Mouse (Mus musculus) gastrocnemius, adult 2 months (tissue): ENCODE measurements around the gene Celsr1. TPM values are rescaled to one million over a fixed set of nuclear protein-coding genes. Genes with fewer than 3 reads are reported as not detected.

Source experiments
- DNase-seq: peaks from one replicate; pipeline ENCODE4 v3.0.0; 2022
- H3K27ac ChIP-seq: fragments of 200-600 bp; 2 replicates; pipeline ENCODE4 v1.8.1; 2022; ENCODE audit warnings: mild to moderate bottlenecking
- H3K4me3 ChIP-seq: fragments of 200-600 bp; 2 replicates; pipeline ENCODE4 v1.8.1; 2022; ENCODE audit warnings: mild to moderate bottlenecking, moderate library complexity
- CTCF ChIP-seq: fragments of 200-600 bp; IDR thresholded peaks from 2 replicates; pipeline ENCODE4 v1.8.1; 2022; ENCODE audit warnings: antibody characterized with exemption, mild to moderate bottlenecking, moderate library complexity
- intact Hi-C: fragments of 180-260 bp; cut with DNase I; formaldehyde crosslinking; loops from one replicate; pipeline ENCODE4 v1.15.1; 2025
- total RNA-seq, 2 experiments: library from RNA; stranded (reverse); gene quantifications; 2 replicates each; pipeline ENCODE4 v1.2.3; 2021

Gene Celsr1
- total RNA-seq, 2 experiments from 2014 or later: 0.13 to 0.28 TPM

DNA sequence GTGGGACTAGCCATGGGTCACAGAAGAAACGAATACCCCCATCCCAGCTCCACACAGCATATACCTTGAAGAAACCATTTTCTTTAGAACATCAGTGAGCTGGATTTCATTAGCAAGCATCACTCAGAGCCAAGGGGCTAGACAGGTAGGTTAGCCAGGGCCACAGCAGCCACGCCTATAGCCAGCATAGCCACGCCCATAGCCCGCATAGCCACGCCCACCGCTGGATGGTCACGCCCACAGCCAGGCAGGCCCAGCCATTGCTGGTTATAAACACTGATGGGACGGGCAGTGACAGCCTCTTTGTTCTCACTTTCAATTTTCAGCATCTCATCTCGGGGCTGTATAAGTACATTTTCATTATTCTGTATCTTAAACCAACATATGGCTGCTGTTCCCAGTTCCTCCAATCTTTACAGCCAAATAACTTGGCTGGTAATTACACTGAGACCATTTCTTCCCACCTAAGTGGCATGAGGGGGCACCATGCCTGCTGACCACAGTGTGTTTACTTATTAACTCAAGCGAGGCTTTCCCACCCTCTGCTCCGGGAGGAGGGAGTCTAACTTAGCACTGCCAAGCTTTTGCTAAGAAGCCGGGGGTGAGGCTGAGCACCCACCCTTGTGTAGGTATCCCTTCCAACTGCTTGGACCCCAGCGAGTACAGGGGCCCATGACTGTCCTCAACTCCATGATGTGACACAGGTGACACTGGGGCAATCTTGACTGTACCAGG, 37.4 kb downstream of the Celsr1 start:
- DNase-seq: no peak
- no peak overlapping the region for H3K4me3 ChIP-seq
- H3K27ac ChIP-seq: no peak overlapping the region
- TF ChIP-seq CTCF: no peak
- intact Hi-C loops: no loop called here

DNA sequence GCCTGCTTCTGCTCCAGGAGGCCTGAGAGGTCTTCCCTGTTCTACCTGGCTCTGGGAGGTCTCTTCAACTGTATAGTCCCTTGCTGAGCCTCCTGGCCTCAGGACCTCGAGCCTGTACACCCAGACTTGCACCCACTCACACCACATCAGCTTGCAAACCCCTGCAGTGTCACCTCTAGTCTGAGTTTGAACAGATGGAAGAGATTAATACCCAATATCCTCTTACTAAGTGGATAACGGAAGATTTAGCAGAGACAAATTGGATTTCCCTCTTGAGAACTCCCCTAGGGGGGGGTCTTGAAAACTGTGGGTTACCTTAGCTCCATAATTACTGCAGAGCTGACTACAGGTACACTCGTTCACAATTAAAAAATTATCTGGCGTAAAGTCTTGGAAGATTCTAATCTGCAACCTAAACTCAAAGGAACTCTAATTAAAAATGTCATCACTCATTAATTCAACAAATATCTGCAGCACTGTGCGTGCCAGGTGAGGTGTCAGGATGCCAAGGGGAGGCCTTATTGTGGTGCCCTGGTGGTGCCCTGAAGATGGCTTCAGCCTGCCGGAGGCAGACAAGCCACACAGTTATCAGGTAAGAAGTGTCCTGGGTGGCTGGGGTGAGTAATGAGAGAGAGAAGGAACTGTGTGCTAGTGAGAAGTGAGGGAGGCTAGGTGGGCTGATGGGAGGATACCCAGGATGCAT, 38.5 kb downstream of the Celsr1 start:
- intact Hi-C loops: no loop called here
- no peak overlapping the region for H3K27ac ChIP-seq

DNA sequence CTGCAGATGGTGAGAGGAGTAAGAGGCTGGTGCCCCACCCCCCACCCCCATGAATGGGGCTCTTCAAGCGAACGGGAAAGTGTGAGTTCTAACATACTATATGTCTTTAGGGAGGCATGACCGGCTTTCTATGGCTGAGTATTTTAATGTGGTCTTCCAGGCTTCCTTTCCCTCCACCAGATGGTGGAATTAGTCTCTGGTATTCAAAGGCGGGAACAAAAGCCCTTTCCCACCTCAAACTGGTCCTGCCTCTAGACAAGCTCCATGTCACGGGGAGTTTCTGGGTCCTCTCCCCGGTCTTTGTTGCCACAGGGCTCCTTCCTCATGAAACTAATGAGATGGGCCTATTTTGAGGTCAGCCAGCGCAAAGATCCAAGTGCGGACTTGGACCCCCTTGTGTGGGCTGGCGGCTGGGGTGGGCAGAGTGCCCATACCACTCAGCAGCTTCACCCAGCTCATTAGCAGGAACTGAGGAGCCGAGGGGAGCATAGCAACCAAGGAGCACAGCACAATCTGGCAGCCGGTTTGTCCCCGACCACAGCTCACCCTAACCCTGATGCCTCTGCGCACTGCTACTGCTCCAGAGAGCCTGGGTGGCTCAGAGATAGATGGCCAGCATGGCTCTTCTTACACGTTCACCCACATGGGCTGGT, 39.5 kb downstream of the Celsr1 start:
- no peak for TF ChIP-seq CTCF
- Histone ChIP-seq H3K4me3 (no peak overlapping the region), H3K27ac (no peak overlapping the region)
- DNase-seq: no peak
- intact Hi-C loops: no loop called here

More for the DNA sequence above, 38.5 kb downstream of the Celsr1 start:
- no peak for TF ChIP-seq CTCF
- DNase-seq: no peak
- no peak overlapping the region for H3K4me3 ChIP-seq

DNA sequence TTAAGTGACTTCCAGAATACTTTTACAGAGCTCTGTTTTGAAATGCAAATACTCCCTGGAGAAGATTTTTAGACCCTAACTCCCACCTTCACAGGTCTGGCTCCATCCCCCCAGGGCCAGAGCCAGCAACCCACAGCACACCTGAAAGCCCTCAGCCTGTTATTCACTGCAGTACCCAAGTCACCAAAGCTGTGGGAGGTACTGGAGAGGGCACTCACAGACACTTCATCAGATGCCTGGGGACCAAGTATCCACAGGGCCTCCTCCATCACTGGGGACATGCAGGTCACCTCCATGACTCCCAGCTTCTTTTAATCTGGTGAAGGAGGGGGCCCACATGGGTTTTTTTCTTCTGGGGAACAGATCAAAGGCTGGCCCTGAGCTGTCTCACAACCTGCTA, 40.2 kb downstream of the Celsr1 start:
- H3K27ac ChIP-seq: no peak overlapping the region
- TF ChIP-seq CTCF: no peak
- DNase-seq: no peak
- H3K4me3 ChIP-seq: no peak overlapping the region
- intact Hi-C loops: no loop called here

DNA sequence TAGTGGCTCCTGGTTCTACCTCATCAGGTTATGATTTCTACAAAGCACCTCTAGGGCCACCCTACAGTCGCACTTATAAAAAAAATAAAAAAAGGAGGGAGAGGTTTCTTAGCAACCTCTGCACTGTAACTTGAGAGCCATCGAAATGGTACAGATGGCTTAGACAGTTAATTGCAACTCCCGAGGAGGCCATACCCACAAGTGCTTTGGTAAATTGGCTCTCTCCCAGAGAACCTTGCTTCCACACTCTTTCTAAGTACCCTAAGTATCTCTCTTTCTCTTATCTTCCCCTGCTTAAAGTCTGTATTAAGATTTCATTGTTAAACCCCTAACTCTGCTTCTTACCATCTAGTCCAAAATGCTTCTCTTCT, 41.5 kb downstream of the Celsr1 start:
- no peak for TF ChIP-seq CTCF
- DNase-seq: no peak
- intact Hi-C loops: no loop called here
- H3K27ac ChIP-seq: no peak overlapping the region
- no peak overlapping the region for H3K4me3 ChIP-seq

DNA sequence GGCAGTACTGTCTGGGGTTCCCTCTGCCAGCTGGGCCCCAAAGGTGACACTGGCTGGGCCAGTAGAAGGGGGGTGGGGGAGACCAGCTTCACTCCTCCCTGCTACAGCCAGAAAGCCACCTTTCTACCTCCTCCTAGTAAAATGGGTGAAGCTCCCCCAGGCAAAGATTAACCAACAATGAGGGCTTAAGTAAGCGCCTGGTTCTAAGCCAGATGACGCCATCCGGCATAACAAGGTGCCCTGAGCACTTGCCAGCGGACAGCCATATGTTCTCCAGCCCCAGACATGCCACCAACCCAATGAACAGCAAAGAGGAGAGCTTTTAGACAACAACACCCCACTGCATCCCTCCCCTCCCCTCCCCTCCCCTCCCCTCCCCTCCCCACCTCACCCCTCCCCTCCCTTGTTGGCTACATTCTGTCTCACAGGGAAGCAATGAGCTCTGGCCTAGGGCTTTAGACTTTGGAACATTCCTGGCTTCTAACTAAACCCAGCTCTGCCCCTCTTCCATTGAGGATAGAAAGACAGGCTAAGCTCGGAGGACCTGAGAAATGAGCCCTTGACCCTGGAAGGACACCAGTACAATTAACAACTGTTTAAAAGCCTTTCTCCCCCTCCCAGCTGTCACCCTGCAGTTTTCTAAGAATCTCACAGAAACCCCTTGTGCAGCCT, 42.0 kb downstream of the Celsr1 start:
- DNase-seq: no peak
- no peak for TF ChIP-seq CTCF
- H3K27ac ChIP-seq: no peak overlapping the region
- no peak overlapping the region for H3K4me3 ChIP-seq
- intact Hi-C loops: no loop called here

DNA sequence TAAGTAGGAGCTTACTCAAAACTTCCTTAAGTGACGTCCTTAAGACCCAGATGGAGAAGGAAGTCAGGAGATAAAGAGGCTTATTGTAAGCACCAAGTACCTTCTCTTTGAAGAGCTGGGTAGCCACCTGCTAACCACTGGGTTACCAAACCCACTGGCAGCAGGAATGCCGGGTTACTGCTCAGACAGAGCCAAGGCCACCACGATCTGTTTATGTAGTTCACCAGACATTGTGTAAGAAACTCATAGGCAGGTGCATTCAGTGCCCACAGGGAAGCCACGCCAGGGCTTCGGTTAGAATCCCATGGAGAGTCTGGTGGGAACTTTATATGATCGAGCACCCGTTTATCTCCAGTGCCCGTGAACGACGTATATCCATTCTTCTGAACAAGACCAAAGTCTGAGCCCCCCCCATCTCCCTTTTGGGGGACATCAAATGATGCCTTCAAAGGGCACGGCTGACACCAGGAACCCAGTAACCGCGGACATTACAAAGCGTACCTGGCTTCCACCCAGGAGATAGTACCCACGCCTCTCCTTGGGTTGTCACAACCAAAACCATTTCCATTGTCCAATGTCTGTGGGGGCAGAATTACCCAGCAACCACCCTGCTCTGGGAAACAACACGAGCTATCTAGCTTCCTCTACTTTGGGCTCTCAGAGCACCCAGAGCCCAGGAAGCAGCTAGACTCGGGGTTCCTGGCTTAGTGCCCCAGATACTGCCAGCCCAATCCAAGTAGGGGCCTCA, 42.7 kb downstream of the Celsr1 start:
- intact Hi-C loops: no loop called here
- TF ChIP-seq CTCF: no peak
- DNase-seq: no peak
- Histone ChIP-seq H3K4me3 (no peak overlapping the region), H3K27ac (no peak overlapping the region)

DNA sequence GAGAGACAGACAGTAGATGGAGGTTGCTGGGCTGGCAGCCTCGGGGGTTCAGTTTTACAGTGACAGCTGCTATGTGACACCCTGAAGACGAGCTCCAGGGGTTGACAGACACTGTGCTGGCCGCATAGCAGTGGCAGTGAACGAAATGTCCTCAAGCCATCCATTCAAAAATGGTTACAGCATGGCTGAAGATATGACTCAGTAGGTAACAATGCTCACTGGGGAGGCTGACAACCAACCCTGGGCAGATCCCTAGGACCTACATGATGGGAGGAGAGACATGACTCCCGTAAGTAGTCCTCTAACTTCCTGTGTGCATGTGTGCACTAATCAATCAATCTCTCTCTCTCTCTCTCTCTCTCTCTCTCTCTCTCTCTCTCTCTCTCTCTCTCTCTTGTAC, 45.7 kb downstream of the Celsr1 start:
- Histone ChIP-seq H3K4me3 (no peak overlapping the region), H3K27ac (no peak overlapping the region)
- intact Hi-C loops: no loop called here
- no peak for TF ChIP-seq CTCF
- DNase-seq: no peak

DNA sequence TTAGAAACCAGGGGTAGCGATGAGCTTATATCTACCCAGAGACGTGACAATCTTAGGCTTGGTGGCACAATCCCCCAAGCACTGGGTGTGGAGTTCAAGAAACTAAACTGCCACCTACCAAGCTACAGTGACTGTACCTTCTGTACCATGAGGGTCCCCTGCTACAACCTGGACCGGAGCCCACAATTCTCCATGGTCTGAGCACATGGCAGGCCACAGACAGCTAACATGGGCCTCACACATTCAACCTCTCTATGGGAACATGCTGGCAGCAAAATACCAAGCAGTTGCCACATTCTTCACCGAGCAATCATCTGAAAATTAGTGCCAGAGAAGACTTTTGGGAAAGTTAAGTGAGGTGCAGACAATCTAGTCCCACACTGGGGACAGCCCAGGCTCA, 47.4 kb downstream of the Celsr1 start:
- no peak for DNase-seq
- no peak overlapping the region for H3K4me3 ChIP-seq
- no peak overlapping the region for H3K27ac ChIP-seq
- no peak for TF ChIP-seq CTCF
- intact Hi-C loops: no loop called here

DNA sequence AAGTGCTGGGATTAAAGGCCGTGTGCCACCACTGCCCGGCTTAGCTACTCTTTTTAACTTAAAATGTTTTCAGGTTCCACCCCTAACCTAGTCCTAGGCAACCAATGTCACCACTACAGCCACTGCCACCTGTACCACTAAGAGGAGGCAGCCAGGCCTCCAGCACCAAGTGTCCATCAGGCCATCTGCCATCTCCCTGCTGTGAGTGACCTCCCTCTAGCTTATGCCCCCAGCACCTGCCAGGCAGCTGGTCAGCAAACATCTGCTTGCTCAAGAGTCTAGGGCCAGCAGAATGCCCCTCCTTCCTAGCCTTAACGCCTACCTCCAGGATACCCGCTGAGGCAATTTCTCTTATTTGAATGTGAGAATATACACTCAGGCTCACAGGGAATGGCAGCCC, 48.0 kb downstream of the Celsr1 start:
- Histone ChIP-seq H3K4me3 (no peak overlapping the region), H3K27ac (no peak overlapping the region)
- intact Hi-C loops: no loop called here
- TF ChIP-seq CTCF: no peak
- DNase-seq: no peak

DNA sequence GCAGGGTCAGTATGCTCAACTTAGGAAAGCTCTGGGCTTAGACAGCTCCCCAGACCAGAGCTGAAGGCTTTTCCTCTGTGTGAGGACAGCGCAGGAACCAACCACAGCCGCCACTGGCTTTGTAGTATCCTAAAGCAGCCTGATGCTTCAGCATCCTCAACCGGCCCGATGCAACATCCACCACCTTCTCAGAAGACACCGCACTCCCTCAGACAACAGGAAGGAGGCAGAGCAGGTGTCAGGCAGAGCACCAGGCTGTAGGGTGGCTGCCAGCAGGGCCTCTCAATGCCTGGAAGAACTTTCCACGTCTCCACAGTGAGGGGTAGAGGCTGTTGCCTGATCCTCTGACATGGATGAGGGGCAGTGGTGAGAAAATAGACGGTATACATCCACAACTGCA, 50.4 kb downstream of the Celsr1 start:
- H3K27ac ChIP-seq: no peak overlapping the region
- TF ChIP-seq CTCF: no peak
- no peak overlapping the region for H3K4me3 ChIP-seq
- DNase-seq: no peak
- intact Hi-C loops: loop anchor here (2.0 kb wide), 1 partner anchor 34 kb away; no protein-coding TSS in a partner anchor

DNA sequence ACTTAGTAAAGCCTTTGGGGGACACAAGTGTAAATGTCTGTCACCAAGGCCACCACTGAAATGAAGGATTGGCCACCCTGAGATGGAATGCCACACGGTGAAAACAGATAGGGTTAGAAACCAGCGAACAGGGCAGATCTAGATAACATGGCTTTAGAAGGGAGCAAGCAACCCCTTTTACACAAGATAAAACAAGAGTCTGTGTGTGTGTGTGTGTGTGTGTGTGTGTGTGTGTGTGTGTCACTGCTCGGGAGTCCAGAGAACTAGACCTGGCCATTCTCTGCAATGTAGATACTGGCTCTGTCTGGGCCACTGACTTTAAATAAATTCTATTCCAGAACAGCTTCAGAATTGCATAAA, 51.2 kb downstream of the Celsr1 start:
- H3K4me3 ChIP-seq: no peak overlapping the region
- intact Hi-C loops: loop anchor here (2.0 kb wide), 1 partner anchor 34 kb away; no protein-coding TSS in a partner anchor
- no peak overlapping the region for H3K27ac ChIP-seq
- no peak for TF ChIP-seq CTCF
- no peak for DNase-seq
